Mouse (Mus musculus): ENCODE results near the gene Wasf2. TPM values are rescaled to one million over a fixed set of nuclear protein-coding genes. Genes with fewer than 3 reads are reported as not detected.

The Wasf2 gene
- polyA plus RNA-seq, 1 experiment from 2014 or later: 31.8 TPM

- H3K27me3 ChIP-seq: no peaks in the 10 kb centered on the region
- no peak overlapping the region; the same call in 1 of the 2 replicates for H3K9ac ChIP-seq (replicated peaks)
- no peak overlapping the region for H3K4me2 ChIP-seq (replicated peaks)
- WGBS: 40% methylated on average over 15 of the region's 15 CpGs
- peaks cover 14% of the 10 kb centered on the region for H3K4me1 ChIP-seq
- ATAC-seq (replicated peaks): no peak
- peak overlapping the region; percentile 62 for H3K27ac ChIP-seq (replicated peaks)
- no peak overlapping the region for H3K4me3 ChIP-seq
- H3K9me3 ChIP-seq: no peaks in the 10 kb centered on the region
- peaks cover 22% of the 10 kb centered on the region for H3K36me3 ChIP-seq
Measured at GRCm38 (mm10) chr4:133184898-133185665, 54.8 kb downstream of the Wasf2 start.

GRCm38 (mm10) chr4:133185893-133186292 lies 55.6 kb downstream of the Wasf2 start:
- H3K27me3 ChIP-seq: no peaks in the 10 kb centered on the region
- no peak overlapping the region for H3K4me3 ChIP-seq
- no peak for ATAC-seq (replicated peaks)
- no peak overlapping the region for H3K4me2 ChIP-seq (replicated peaks)
- H3K27ac ChIP-seq (replicated peaks): no peak overlapping the region
- H3K9me3 ChIP-seq: no peaks in the 10 kb centered on the region
- H3K36me3 ChIP-seq: peaks cover 30% of the 10 kb centered on the region
- H3K4me1 ChIP-seq: peaks cover 14% of the 10 kb centered on the region
- WGBS: 89% methylated on average over 8 of the region's 8 CpGs
- no peak overlapping the region for H3K9ac ChIP-seq (replicated peaks)

- 93% methylated on average over 5 of the region's 5 CpGs for WGBS
Measured at GRCm38 (mm10) chr4:133186856-133187255, 56.6 kb downstream of the Wasf2 start.

GRCm38 (mm10) chr4:133189396-133189795 lies 59.1 kb downstream of the Wasf2 start:
- H3K36me3 ChIP-seq: peaks cover 53% of the 10 kb centered on the region

More at GRCm38 (mm10) chr4:133186856-133187255, 56.6 kb downstream of the Wasf2 start:
- H3K4me1 ChIP-seq: peaks cover 14% of the 10 kb centered on the region
- no peak overlapping the region for H3K9ac ChIP-seq (replicated peaks)
- H3K36me3 ChIP-seq: peaks cover 38% of the 10 kb centered on the region
- no peak for ATAC-seq (replicated peaks)
- no peak overlapping the region for H3K4me2 ChIP-seq (replicated peaks)
- H3K9me3 ChIP-seq: no peaks in the 10 kb centered on the region
- H3K27ac ChIP-seq (replicated peaks): no peak overlapping the region
- H3K4me3 ChIP-seq: no peak overlapping the region
- no peaks in the 10 kb centered on the region for H3K27me3 ChIP-seq

GRCm38 (mm10) chr4:133194482-133194881 lies 64.2 kb downstream of the Wasf2 start:
- WGBS: 88% methylated on average over 11 of the region's 11 CpGs
- no peak overlapping the region for H3K27ac ChIP-seq (replicated peaks)
- H3K9ac ChIP-seq (replicated peaks): no peak overlapping the region
- H3K27me3 ChIP-seq: no peaks in the 10 kb centered on the region
- no peak overlapping the region for H3K4me2 ChIP-seq (replicated peaks)
- no peak for ATAC-seq (replicated peaks)
- H3K4me1 ChIP-seq: peaks cover 33% of the 10 kb centered on the region
- no peak overlapping the region for H3K4me3 ChIP-seq
- peaks cover 45% of the 10 kb centered on the region for H3K36me3 ChIP-seq
- no peaks in the 10 kb centered on the region for H3K9me3 ChIP-seq

More at GRCm38 (mm10) chr4:133189396-133189795, 59.1 kb downstream of the Wasf2 start:
- no peak overlapping the region for H3K9ac ChIP-seq (replicated peaks)
- H3K4me2 ChIP-seq (replicated peaks): no peak overlapping the region
- H3K9me3 ChIP-seq: no peaks in the 10 kb centered on the region
- peaks cover 12% of the 10 kb centered on the region for H3K4me1 ChIP-seq
- H3K4me3 ChIP-seq: no peak overlapping the region
- ATAC-seq (replicated peaks): no peak
- WGBS: 76% methylated on average over 10 of the region's 10 CpGs
- H3K27ac ChIP-seq (replicated peaks): no peak overlapping the region
- no peaks in the 10 kb centered on the region for H3K27me3 ChIP-seq

GRCm38 (mm10) chr4:133195014-133195413 lies 64.7 kb downstream of the Wasf2 start:
- Histone ChIP-seq H3K27ac (replicated peaks) (no peak overlapping the region), H3K9ac (replicated peaks) (no peak overlapping the region), H3K27me3 (no peaks in the 10 kb centered on the region), H3K4me2 (replicated peaks) (no peak overlapping the region), H3K4me3 (no peak overlapping the region), H3K9me3 (no peaks in the 10 kb centered on the region), H3K4me1 (peaks cover 38% of the 10 kb centered on the region), H3K36me3 (peaks cover 41% of the 10 kb centered on the region)
- ATAC-seq (replicated peaks): no peak
- WGBS: 72% methylated on average over 4 of the region's 4 CpGs

GRCm38 (mm10) chr4:133196136-133196535 lies 65.8 kb downstream of the Wasf2 start:
- Histone ChIP-seq H3K4me3 (no peak overlapping the region), H3K9me3 (no peaks in the 10 kb centered on the region), H3K4me2 (replicated peaks) (no peak overlapping the region), H3K36me3 (peaks cover 30% of the 10 kb centered on the region), H3K27ac (replicated peaks) (peak overlapping the region; percentile 85), H3K4me1 (peaks cover 50% of the 10 kb centered on the region), H3K9ac (replicated peaks) (no peak overlapping the region), H3K27me3 (no peaks in the 10 kb centered on the region)
- 87% methylated on average over 2 of the region's 2 CpGs for WGBS
- ATAC-seq (replicated peaks): no peak

- peak overlapping the region; percentile 85 for H3K27ac ChIP-seq (replicated peaks)
- H3K36me3 ChIP-seq: peaks cover 25% of the 10 kb centered on the region
- 9% methylated on average over 7 of the region's 7 CpGs for WGBS
- peaks cover 53% of the 10 kb centered on the region for H3K4me1 ChIP-seq
- no peaks in the 10 kb centered on the region for H3K27me3 ChIP-seq
- peak; percentile 14; the same call in 1 of the 2 replicates for ATAC-seq (replicated peaks)
- no peak overlapping the region for H3K4me2 ChIP-seq (replicated peaks)
- H3K4me3 ChIP-seq: no peak overlapping the region
- H3K9ac ChIP-seq (replicated peaks): peak overlapping the region; percentile 27
- H3K9me3 ChIP-seq: no peaks in the 10 kb centered on the region
Measured at GRCm38 (mm10) chr4:133196852-133197251, 66.5 kb downstream of the Wasf2 start.

- peak; percentile 21 for ATAC-seq (replicated peaks)
- Histone ChIP-seq H3K9ac (replicated peaks) (peak overlapping the region; percentile 27), H3K4me2 (replicated peaks) (no peak overlapping the region), H3K36me3 (peaks cover 22% of the 10 kb centered on the region), H3K4me1 (peaks cover 53% of the 10 kb centered on the region), H3K27ac (replicated peaks) (peak overlapping the region; percentile 85), H3K27me3 (no peaks in the 10 kb centered on the region), H3K9me3 (no peaks in the 10 kb centered on the region), H3K4me3 (no peak overlapping the region)
- WGBS: 5% methylated on average over 5 of the region's 5 CpGs
Measured at GRCm38 (mm10) chr4:133197355-133197754, 67.0 kb downstream of the Wasf2 start.

- H3K4me2 ChIP-seq (replicated peaks): no peak overlapping the region
- peaks cover 53% of the 10 kb centered on the region for H3K4me1 ChIP-seq
Measured at GRCm38 (mm10) chr4:133197801-133198286, 67.5 kb downstream of the Wasf2 start.

GRCm38 (mm10) chr4:133198337-133199180 lies 68.3 kb downstream of the Wasf2 start:
- H3K9ac ChIP-seq (replicated peaks): no peak overlapping the region; the same call in 1 of the 2 replicates
- H3K4me3 ChIP-seq: no peak overlapping the region
- H3K9me3 ChIP-seq: no peaks in the 10 kb centered on the region
- WGBS: 17% methylated on average over 19 of the region's 19 CpGs
- no peaks in the 10 kb centered on the region for H3K27me3 ChIP-seq
- peaks cover 53% of the 10 kb centered on the region for H3K4me1 ChIP-seq
- no peak for ATAC-seq (replicated peaks)
- peaks cover 11% of the 10 kb centered on the region for H3K36me3 ChIP-seq
- H3K27ac ChIP-seq (replicated peaks): peak overlapping the region; percentile 85
- H3K4me2 ChIP-seq (replicated peaks): no peak overlapping the region

More at GRCm38 (mm10) chr4:133197801-133198286, 67.5 kb downstream of the Wasf2 start:
- ATAC-seq (replicated peaks): peak; percentile 14; the same call in 1 of the 2 replicates
- Histone ChIP-seq H3K9ac (replicated peaks) (no peak overlapping the region; the same call in 1 of the 2 replicates), H3K27me3 (no peaks in the 10 kb centered on the region), H3K36me3 (peaks cover 17% of the 10 kb centered on the region), H3K27ac (replicated peaks) (peak overlapping the region; percentile 85), H3K4me3 (no peak overlapping the region), H3K9me3 (no peaks in the 10 kb centered on the region)
- 11% methylated on average over 13 of the region's 13 CpGs for WGBS

- H3K27ac ChIP-seq (replicated peaks): peak overlapping the region; percentile 83; the same call in 1 of the 2 replicates
- peaks cover 59% of the 10 kb centered on the region for H3K4me1 ChIP-seq
- no peak for ATAC-seq (replicated peaks)
- H3K4me3 ChIP-seq: no peak overlapping the region
- H3K27me3 ChIP-seq: no peaks in the 10 kb centered on the region
- WGBS: 70% methylated on average over 6 of the region's 6 CpGs
- H3K9me3 ChIP-seq: no peaks in the 10 kb centered on the region
- no peak overlapping the region for H3K4me2 ChIP-seq (replicated peaks)
- no peak overlapping the region for H3K9ac ChIP-seq (replicated peaks)
- peaks cover 9% of the 10 kb centered on the region for H3K36me3 ChIP-seq
Measured at GRCm38 (mm10) chr4:133199743-133200142, 69.4 kb downstream of the Wasf2 start.

All from forebrain, embryonic 15.5 days (tissue).